Mouse (Mus musculus) ES-Bruce4 (cell line): Measurements from ENCODE around the gene Plekhf1.
A peak's percentile ranks its signal among the peaks of the same experiment; 100 is the strongest.

ENCODE experiments used
- CTCF ChIP-seq: IDR thresholded peaks from one replicate; pipeline ENCODE4 v1.8.1; 2011; ENCODE audit warnings: low read depth, low read length
- EP300 ChIP-seq: IDR thresholded peaks from 2 replicates; pipeline ENCODE4 v1.6.1; 2011; ENCODE audit warnings: low read depth, low read length; ENCODE audit not compliant: insufficient read depth
- POLR2A ChIP-seq: IDR thresholded peaks from one replicate; pipeline ENCODE4 v1.8.1; 2011; ENCODE audit warnings: low read length; ENCODE audit not compliant: insufficient read depth

- TF ChIP-seq EP300 (0 out of 2 replicates have a peak, but pooled peaks have one; percentile 23), POLR2A (no peak), CTCF (no peak)
Measured at GRCm38 (mm10) chr7:38227181-38227899, 476 bp downstream of the Plekhf1 start.
